Mouse (Mus musculus) CD8-positive naive resting alpha-beta T cell, adult 2 months (primary cell): ENCODE data around the gene Olfr1283.
"Not testable (repeated sequence)": the region's sequence is repeated elsewhere in the genome, so short reads cannot be mapped to it uniquely, and the experiment has no call there.

ENCODE experiments used
- DNase-seq, 2 experiments: peaks; one replicate each; pipeline ENCODE4 v3.0.0; 2022; ENCODE audit warnings: low read depth in 2 of 2, low spot score in 2 of 2

The Olfr1283 gene

DNA sequence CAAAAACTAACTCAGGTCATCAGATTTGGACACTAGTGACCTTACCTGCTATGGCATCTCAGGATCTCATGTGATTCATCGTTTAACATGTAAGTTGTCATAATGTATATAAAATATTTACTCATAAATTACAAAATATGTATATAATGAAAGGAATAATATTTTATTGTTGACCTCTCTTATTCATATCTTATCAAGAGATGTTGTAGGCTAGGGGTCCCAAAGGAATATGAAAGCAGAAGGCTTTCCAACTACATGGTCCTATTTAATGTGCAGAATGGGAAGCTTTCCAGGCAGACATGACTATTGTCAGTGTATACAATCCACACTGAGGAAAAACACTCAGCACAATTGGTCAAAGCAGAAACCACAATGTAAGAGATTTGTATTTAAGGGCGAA lies at the start of gene Olfr1283:
Gene Olfr1283, plus strand, starts transcription at position 301 of the 400 bp plus-strand sequence.
- DNase-seq: no peak

DNA sequence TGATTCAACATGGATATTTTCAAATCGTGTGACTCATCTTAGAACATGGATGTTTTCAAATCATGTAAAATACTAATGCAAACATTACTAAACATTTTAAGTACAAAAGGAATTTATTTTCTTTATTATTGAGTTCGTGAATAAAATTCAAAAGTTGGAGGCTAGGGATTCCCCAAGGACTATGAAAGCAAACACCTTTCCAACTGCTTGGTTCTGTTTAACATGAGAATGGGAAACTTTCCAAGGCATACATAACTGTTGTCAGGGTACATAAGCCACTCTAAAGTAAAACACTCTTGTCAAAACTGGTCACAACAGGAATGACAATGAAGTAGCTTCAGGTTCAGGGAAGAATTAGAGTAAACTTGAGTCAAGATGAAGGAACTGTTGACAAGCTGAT lies 40.4 kb upstream of the Olfr1283 start, which contains the start of gene Olfr1281:
Gene Olfr1281, plus strand, starts transcription at position 301 of the 400 bp plus-strand sequence.
- DNase-seq: no peak

DNA sequence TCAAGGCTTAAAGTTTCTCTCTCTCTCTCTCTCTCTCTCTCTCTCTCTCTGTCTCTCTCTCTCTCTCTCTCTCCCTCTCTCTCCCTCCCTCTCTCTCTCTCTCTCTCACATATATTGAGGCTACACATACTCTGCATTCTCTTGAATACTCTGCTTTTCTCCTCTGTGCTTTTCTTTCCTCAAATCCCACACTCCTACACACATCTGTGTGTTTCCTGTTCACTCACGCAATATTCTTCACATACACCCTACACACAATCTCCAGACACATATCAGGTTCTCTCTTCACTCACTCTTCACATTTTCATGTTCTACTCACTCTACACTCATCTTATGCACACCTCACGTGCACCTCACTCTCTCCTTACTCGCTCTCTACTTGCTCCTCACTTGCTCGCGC lies 32.9 kb upstream of the Olfr1283 start:
- not testable (repeated sequence) for DNase-seq

DNA sequence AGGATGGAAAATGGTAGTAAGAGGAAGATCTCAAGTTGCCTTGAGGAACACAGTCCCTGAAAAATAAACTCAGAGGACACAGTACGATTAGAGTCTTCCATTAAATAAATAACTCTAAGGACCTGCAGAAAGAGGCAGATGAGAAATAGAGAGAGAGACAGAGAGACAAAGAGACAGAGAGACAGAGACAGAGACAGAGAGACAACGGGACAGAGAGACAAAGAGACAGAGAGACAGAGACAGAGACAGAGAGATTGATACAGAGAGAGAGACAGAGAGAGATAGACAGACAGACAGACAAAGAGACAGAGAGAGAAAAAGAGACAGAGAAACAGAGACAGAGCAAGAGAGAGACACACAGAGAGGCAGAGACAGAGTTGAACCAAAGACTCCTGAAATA lies 30.6 kb upstream of the Olfr1283 start, which contains the start of gene Olfr1282:
Gene Olfr1282, minus strand, starts transcription at position 101 of the 400 bp plus-strand sequence.
- no peak for DNase-seq

DNA sequence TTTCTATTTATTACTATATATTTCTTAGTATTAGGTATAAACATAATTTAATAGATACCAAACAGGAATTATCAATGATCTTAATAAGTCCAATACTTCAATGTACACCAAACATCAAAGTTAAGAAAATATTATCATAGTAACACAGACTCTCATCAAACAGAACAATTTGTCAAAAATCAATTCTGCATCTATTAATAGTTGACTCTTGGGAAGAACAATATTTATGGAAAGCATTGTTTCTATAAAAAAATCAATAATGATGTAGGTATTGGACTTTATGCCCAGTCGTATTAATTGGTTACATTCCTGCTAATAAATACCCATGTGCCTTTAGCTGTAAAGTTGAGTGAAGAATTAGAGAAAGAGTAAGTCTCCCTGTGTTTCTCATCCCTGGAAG lies 8.6 kb downstream of the Olfr1283 start, which contains the start of gene Olfr1284:
Gene Olfr1284, plus strand, starts transcription at position 301 of the 400 bp plus-strand sequence.
- no peak for DNase-seq
